In the genomic region with DNA sequence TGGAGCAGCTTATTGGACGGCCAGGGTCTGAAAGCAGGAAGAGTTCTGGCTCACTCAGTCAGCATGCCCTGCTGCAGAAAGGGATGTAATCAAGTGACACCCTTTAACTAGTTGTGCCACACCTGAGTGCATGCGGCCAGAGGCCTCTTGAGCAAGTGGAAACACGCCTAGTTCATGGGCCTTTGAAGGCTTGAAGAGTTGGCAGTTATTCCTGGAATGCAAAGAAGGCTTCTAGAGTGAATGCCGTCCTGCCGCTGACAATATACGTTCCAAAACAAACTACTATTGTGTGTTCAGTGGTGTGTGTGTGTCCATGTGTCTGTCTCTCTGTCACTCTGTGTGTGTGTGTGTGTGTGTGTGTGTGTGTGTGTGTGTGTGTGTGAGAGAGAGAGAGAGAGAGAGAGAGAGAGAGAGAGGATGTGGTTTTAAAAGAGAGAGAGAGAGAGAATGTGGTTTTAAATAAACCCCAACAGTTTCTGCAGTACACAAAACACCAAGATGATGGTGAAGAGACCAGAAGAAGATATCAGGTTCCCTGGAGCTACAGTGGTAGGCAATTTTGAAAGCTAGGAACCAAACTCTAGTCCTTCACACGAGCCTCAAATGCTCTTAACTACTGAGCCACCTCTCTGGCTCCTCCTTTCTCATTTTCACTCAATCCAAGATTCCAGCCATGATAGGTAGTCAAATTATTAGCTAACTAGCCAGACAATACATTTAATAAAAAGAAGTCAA, we compare ENCODE assay signal across 13 mouse cellular contexts. TPM values are rescaled to one million over a fixed set of nuclear protein-coding genes. Genes with fewer than 3 reads are reported as not detected.
DNase-seq lines count a peak whose midpoint lies in the region; ATAC-seq and TF ChIP-seq lines count a peak whose summit lies in the region.
"Had no signal": no experiment of that assay in that cellular context is flagged by ENCODE, and none has a peak within 500 bp of the region (broad histone marks: within the 10 kb centered on the region; RNA-seq: fewer than 3 reads in every experiment).

No protein-coding gene starts in this region.

- no peak overlapping the region for H3K4me3 ChIP-seq in heart, embryonic 16.5 days (ENCODE audit: low read length)
- H3K4me3 ChIP-seq in hindbrain, postnatal 0 days (ENCODE audit: low read length) = no peak overlapping the region
- H3K4me3 ChIP-seq: erythroblast, embryonic 14.5 days had no signal

- H3K27me3 ChIP-seq in heart, embryonic 16.5 days (ENCODE audit: control insufficient read depth, insufficient read depth, low read length) = no peaks in the 10 kb centered on the region
- no peaks in the 10 kb centered on the region for H3K27me3 ChIP-seq in hindbrain, postnatal 0 days (ENCODE audit: insufficient read depth, low read length)

- peaks cover 1% of the 10 kb centered on the region for H3K9me3 ChIP-seq in heart, embryonic 16.5 days (replicated peaks; ENCODE audit: control insufficient read depth, low read length)
- H3K9me3 ChIP-seq in hindbrain, postnatal 0 days (ENCODE audit: low read length) = peaks cover 1% of the 10 kb centered on the region; the same call in 1 of the 2 replicates

- peaks cover 1% of the 10 kb centered on the region for H3K36me3 ChIP-seq in heart, embryonic 16.5 days (ENCODE audit: control insufficient read depth, insufficient read depth)
- H3K36me3 ChIP-seq in hindbrain, postnatal 0 days (ENCODE audit: insufficient read depth, low read length) = no peaks in the 10 kb centered on the region; the same call in 1 of the 2 replicates

- H3K9ac ChIP-seq in heart, embryonic 16.5 days (ENCODE audit: low read length) = no peak overlapping the region
- H3K9ac ChIP-seq in hindbrain, postnatal 0 days (replicated peaks; ENCODE audit: low read length) = no peak overlapping the region

- H3K27ac ChIP-seq in heart, embryonic 16.5 days (ENCODE audit: low read length) = peak overlapping the region; percentile 67
- H3K27ac ChIP-seq in hindbrain, postnatal 0 days = no peak overlapping the region

- WGBS in heart, embryonic 16.5 days = 61% methylated on average over 7 of the region's 7 CpGs
- 88% methylated on average over 7 of the region's 7 CpGs for WGBS in hindbrain, postnatal 0 days

- intact Hi-C loops in heart, postnatal 14 days (cut with DNase I) = loop anchor here (5.0 to 10.0 kb wide), 3 partner anchors 139 to 1973 kb away; partner anchors contain the start of gene Nsun3
- intact Hi-C loops in left cerebral cortex, postnatal 10 days (cut with DNase I) = loop anchor here (10.0 kb wide), 1 partner anchor 777 kb away; no protein-coding TSS in a partner anchor

- H3K4me2 ChIP-seq in heart, embryonic 16.5 days (ENCODE audit: low read depth, low read length) = no peak overlapping the region
- H3K4me2 ChIP-seq in hindbrain, postnatal 0 days (ENCODE audit: low read depth, low read length) = no peak overlapping the region

- no peak; the same call in 1 of the 2 replicates for ATAC-seq in heart, embryonic 16.5 days (replicated peaks; ENCODE audit: extremely low read depth, insufficient read depth, low FRiP score)
- no peak for ATAC-seq in hindbrain, postnatal 0 days

- TF ChIP-seq CTCF in hindbrain, postnatal 0 days (IDR thresholded peaks at IDR 0.05; ENCODE audit: low read depth) = no peak

- H3K4me1 ChIP-seq in heart, embryonic 16.5 days (ENCODE audit: control insufficient read depth, insufficient read depth, low read length) = peaks cover 11% of the 10 kb centered on the region
- H3K4me1 ChIP-seq in hindbrain, postnatal 0 days (ENCODE audit: insufficient read depth, low read length) = no peaks in the 10 kb centered on the region

- no peak for DNase-seq in heart, postnatal 14 days
- peak; percentile 49 for DNase-seq in T-cell, adult 2 months (ENCODE audit: low spot score)
- DNase-seq in lung, postnatal 10 days = peak; percentile 37
- peak; percentile 63 for DNase-seq in thymus, postnatal 0 days (ENCODE audit: low spot score)
- no peak for DNase-seq in left cerebral cortex, postnatal 10 days (ENCODE audit: extremely low spot score in 1 of 2, low spot score in 2 of 2)
- DNase-seq in gastrocnemius, postnatal 4 days (ENCODE audit: low spot score in 2 of 2) = no peak
- no peak for DNase-seq in hindbrain, postnatal 0 days (ENCODE audit: low spot score)
- DNase-seq: adrenal gland, postnatal 25 days; cerebellum, adult 8-10 months; layer of hippocampus, postnatal 36 days; liver had no signal

RNA-seq across cellular contexts. Expression of gene 4930453N24Rik, which starts 13.1 kb away (rescaled TPM):
- polyA plus RNA-seq in heart, embryonic 16.5 days (2015; fragmentation: Nextera tagmentation; extraction: Ambion mirVana) = 15.7 and 17.5 TPM in 2 replicates
- total RNA-seq in heart, postnatal 14 days (2021) = 10 to 100 TPM; 24.5 to 24.6 TPM
- polyA plus RNA-seq in thymus, postnatal 0 days (2015; fragmentation: Nextera tagmentation; extraction: Ambion mirVana) = 23.4 and 25.1 TPM in 2 replicates
- 10 to 100 TPM; 18.6 to 20.3 TPM for total RNA-seq in left cerebral cortex, postnatal 10 days (2021)
- 10 to 100 TPM; 22.1 to 26.9 TPM for total RNA-seq in gastrocnemius, postnatal 4 days (2021)
- total RNA-seq in hindbrain, postnatal 0 days (2014; rRNA removed) = 11.1 and 12.0 TPM in 2 replicates
- polyA plus RNA-seq in hindbrain, postnatal 0 days (2015; fragmentation: Nextera tagmentation; extraction: Ambion mirVana) = 15.6 and 17.1 TPM in 2 replicates

Comparison
In these comparisons a context has a peak if more than half of its experiments do, and no peak if none do; other contexts are left out.
1. DNase-seq: peak in T-cell, adult 2 months (single experiment), lung, postnatal 10 days (single experiment) and thymus, postnatal 0 days (single experiment); none in heart, postnatal 14 days (0 of 2), left cerebral cortex, postnatal 10 days (0 of 2), gastrocnemius, postnatal 4 days (0 of 2) and hindbrain, postnatal 0 days (single experiment).